Mouse (Mus musculus) heart, embryonic 14.5 days (tissue): ENCODE data around the gene Gm9972. TPM values are rescaled to one million over a fixed set of nuclear protein-coding genes. Genes with fewer than 3 reads are reported as not detected.

Experiments used
- ATAC-seq: fragments of 200-750 bp; cut with Nextera tagmentation; 2 replicates; pipeline ENCODE4 v1.8.0; 2017; ENCODE audit warnings: low read depth, moderate TSS enrichment; ENCODE audit not compliant: insufficient number of reproducible peaks, insufficient read depth, low FRiP score
- H3K27ac ChIP-seq, 2 experiments: fragments of 200-500 bp in 1 of 2; fragments of 300-500 bp in 1 of 2; sonication (generic) in 1 of 2; replicated peaks in 1 of 2; 2 replicates each; pipeline ENCODE4 v1.5.1; 2012 to 2014; ENCODE audit warnings: low read depth in 2 of 2, low read length in 2 of 2, control low read depth in 1 of 2, mild to moderate bottlenecking in 1 of 2, mixed read lengths in 1 of 2; ENCODE audit not compliant: control insufficient read depth in 1 of 2, insufficient read depth in 1 of 2
- H3K27me3 ChIP-seq: fragments of 300-500 bp; sonication (generic); 2 replicates; pipeline ENCODE4 v1.6.1; 2014; ENCODE audit warnings: mild to moderate bottlenecking, low read length, control low read depth; ENCODE audit not compliant: control insufficient read depth, insufficient read depth
- H3K36me3 ChIP-seq: fragments of 300-500 bp; sonication (generic); 2 replicates; pipeline ENCODE4 v1.6.1; 2014; ENCODE audit warnings: mild to moderate bottlenecking, control low read depth, low read length, mixed read lengths; ENCODE audit not compliant: control insufficient read depth, insufficient read depth
- H3K4me1 ChIP-seq, 2 experiments: fragments of 200-500 bp in 1 of 2; fragments of 300-500 bp in 1 of 2; sonication (generic) in 1 of 2; 2 replicates each; pipeline ENCODE4 v1.6.1; 2012 to 2014; ENCODE audit warnings: low read length in 2 of 2, control low read depth in 1 of 2, mixed read lengths in 1 of 2; ENCODE audit not compliant: control insufficient read depth in 2 of 2, insufficient read depth in 2 of 2
- H3K4me2 ChIP-seq: fragments of 300-500 bp; sonication (generic); 2 replicates; pipeline ENCODE4 v1.6.1; 2014; ENCODE audit warnings: mild to moderate bottlenecking, low read length
- H3K4me3 ChIP-seq, 2 experiments: fragments of 200-500 bp in 1 of 2; fragments of 300-500 bp in 1 of 2; sonication (generic) in 1 of 2; 2 replicates each; pipeline ENCODE4 v1.5.1; 2012 to 2014; ENCODE audit warnings: low read length in 2 of 2, mild to moderate bottlenecking in 2 of 2, control low read depth in 1 of 2, low read depth in 1 of 2, moderate library complexity in 1 of 2; ENCODE audit not compliant: control insufficient read depth in 1 of 2, insufficient read depth in 1 of 2
- H3K9ac ChIP-seq: fragments of 300-500 bp; sonication (generic); 2 replicates; pipeline ENCODE4 v1.6.1; 2014; ENCODE audit warnings: mild to moderate bottlenecking, low read length
- H3K9me3 ChIP-seq: fragments of 300-500 bp; sonication (generic); 2 replicates; pipeline ENCODE4 v1.6.1; 2016; ENCODE audit warnings: low read length, control low read depth; ENCODE audit not compliant: control insufficient read depth
- WGBS: fragments of 180-500 bp; shearing (Covaris S2); extraction: QIAGEN DNeasy Blood & Tissue Kit; methylation state at CpG from one replicate; pipeline ENCODE4 v1.1.7; 2014; 5-methylcytosine and 5-hydroxymethylcytosine counted together
- polyA plus RNA-seq: library from polyadenylated mRNA; unstranded; fragments of >200 nt; fragmentation: Nextera tagmentation; extraction: Ambion mirVana; gene quantifications from 2 replicates; pipeline ENCODE4 v1.2.1, GENCODE M21; 2014

Gene Gm9972
- polyA plus RNA-seq, 1 experiment from 2014 or later = not detected

DNA sequence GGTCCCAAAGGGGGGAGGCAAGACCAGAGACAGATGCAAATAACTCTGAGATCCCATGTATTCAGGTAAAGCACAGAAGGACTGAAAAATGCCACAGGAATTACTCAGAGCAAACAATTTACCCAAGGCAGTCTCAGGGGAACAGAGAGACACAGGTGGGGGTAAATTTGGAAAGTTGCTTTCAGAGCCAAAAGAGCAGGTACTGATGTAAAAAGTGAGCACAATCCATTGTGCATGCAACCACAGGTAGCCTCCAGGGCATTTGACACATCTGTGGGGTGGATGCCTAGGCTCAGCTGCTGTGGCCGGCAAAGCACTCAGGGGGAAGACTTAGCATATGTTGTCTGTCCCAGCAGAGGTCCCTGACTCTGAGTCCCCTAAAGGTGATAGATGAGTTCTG is 13.8 kb downstream of the Gm9972 start:
- WGBS = 53% methylated on average over 1 of the region's 1 CpGs

GRCm38 (mm10) chr11:43054972-43055371 is 19.4 kb downstream of the Gm9972 start:
- H3K4me1 ChIP-seq = no peaks in the 10 kb centered on the region
- H3K9ac ChIP-seq = no peak overlapping the region
- 78% methylated on average over 5 of the region's 5 CpGs for WGBS
- H3K4me2 ChIP-seq = no peak overlapping the region
- no peaks in the 10 kb centered on the region for H3K9me3 ChIP-seq
- ATAC-seq = no peak
- no peaks in the 10 kb centered on the region for H3K36me3 ChIP-seq
- no peak overlapping the region for H3K27ac ChIP-seq
- no peaks in the 10 kb centered on the region for H3K27me3 ChIP-seq
- H3K4me3 ChIP-seq = no peak overlapping the region

More for the DNA sequence above, 13.8 kb downstream of the Gm9972 start:
- Histone ChIP-seq H3K9me3 (no peaks in the 10 kb centered on the region), H3K27me3 (no peaks in the 10 kb centered on the region), H3K4me3 (no peak overlapping the region), H3K9ac (no peak overlapping the region), H3K36me3 (no peaks in the 10 kb centered on the region), H3K27ac (no peak overlapping the region), H3K4me2 (no peak overlapping the region), H3K4me1 (no peaks in the 10 kb centered on the region)
- ATAC-seq = no peak

DNA sequence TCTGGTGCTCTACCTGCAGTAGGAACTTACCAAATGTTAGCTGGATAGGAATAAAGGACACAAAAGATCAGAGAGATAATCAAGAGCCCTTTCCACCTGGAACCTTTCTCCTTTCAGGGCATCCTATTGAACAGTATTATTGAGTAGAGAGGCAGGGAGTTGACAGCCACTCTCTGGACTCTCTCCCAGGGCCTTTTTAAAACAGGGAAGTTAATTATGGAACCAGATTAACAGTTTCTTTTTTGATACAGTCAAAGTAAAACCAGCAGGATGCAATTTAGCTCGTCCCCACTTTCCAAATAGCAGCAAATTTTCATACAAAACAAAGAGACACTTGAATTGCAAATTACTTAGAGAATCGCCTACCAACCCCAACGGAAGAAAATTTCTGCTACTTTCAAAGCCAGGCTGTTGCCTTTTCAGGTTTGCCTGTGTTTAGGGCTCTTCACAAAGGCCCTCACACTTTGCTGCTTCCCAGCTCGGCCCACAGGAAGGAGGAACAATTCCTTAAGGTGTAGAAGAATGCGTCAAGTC is 24.0 kb downstream of the Gm9972 start:
- H3K36me3 ChIP-seq = no peaks in the 10 kb centered on the region
- H3K27me3 ChIP-seq = no peaks in the 10 kb centered on the region
- H3K9ac ChIP-seq = no peak overlapping the region
- WGBS = 37% methylated on average over 5 of the region's 5 CpGs
- H3K4me3 ChIP-seq = no peak overlapping the region
- H3K9me3 ChIP-seq = no peaks in the 10 kb centered on the region
- no peak overlapping the region for H3K27ac ChIP-seq
- no peak overlapping the region for H3K4me2 ChIP-seq
- ATAC-seq = no peak
- H3K4me1 ChIP-seq = no peaks in the 10 kb centered on the region

- H3K4me2 ChIP-seq = no peak overlapping the region
- H3K27ac ChIP-seq = no peak overlapping the region
- H3K4me3 ChIP-seq = no peak overlapping the region
- H3K4me1 ChIP-seq = no peaks in the 10 kb centered on the region
- H3K9ac ChIP-seq = no peak overlapping the region
- ATAC-seq = no peak
- 68% methylated on average over 3 of the region's 3 CpGs for WGBS
- H3K9me3 ChIP-seq = no peaks in the 10 kb centered on the region
- H3K27me3 ChIP-seq = no peaks in the 10 kb centered on the region
- H3K36me3 ChIP-seq = no peaks in the 10 kb centered on the region
Observed at GRCm38 (mm10) chr11:43062286-43062685, 26.7 kb downstream of the Gm9972 start.

DNA sequence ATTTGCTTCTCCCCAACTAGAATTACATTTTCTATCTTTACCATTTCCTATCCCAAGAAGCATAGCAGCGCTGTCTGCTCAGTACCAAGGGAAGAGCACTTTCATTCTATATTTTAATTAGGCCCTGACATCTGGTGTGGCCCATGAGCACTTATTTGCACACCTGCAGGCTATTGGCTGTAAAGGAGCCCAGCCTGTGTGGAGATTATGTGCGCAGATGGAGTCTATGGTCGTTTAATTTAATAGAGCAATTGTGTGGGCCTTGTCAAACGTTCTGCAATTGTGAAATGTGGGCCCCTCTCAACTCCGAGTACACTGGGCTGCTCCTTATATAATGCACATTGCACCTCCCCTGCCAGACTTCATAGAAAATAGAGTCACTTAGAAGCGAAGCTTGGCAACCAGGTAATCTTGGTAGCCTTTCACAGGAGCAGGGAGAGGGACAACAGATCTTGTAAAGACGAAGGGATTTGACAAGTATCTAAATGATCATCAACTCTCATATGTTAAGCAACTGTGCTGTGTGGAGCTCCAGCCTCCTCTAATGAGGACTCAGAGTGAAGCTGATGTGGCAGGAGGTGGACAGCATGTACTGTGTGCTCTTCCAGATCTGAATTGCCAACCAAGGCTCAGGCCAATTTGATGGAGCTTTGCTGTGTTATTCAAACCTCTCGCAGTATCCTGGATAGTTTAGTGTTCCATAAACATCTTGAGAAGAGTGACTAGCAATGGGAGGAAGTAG is 50.9 kb downstream of the Gm9972 start:
- no peak for ATAC-seq
- 80% methylated on average over 8 of the region's 8 CpGs for WGBS
- H3K27me3 ChIP-seq = no peaks in the 10 kb centered on the region

More for the DNA sequence above, 50.9 kb downstream of the Gm9972 start:
- no peak overlapping the region for H3K4me3 ChIP-seq
- no peak overlapping the region for H3K9ac ChIP-seq
- no peaks in the 10 kb centered on the region for H3K4me1 ChIP-seq
- no peaks in the 10 kb centered on the region for H3K36me3 ChIP-seq
- H3K4me2 ChIP-seq = no peak overlapping the region
- H3K9me3 ChIP-seq = no peaks in the 10 kb centered on the region
- no peak overlapping the region for H3K27ac ChIP-seq

Other genes with a start within 250 kb of the Gm9972 start
- gene Atp10b, start 114.1 kb downstream of the Gm9972 start, polyA plus RNA-seq = not detected in 2 replicates